Mouse (Mus musculus) ES-E14 (cell line): Measurements from ENCODE around the gene Gtf2a2. TPM values are rescaled to one million over a fixed set of nuclear protein-coding genes. Genes with fewer than 3 reads are reported as not detected.

Experiments
- DNase-seq: peaks from one replicate; pipeline ENCODE4 v3.0.0-alpha.2; 2013; ENCODE audit warnings: low read depth, low spot score
- H3K27ac ChIP-seq: 2 replicates; pipeline ENCODE4 v1.5.1; 2012; ENCODE audit warnings: low read depth, mild to moderate bottlenecking, low read length, moderate library complexity, mixed read lengths; ENCODE audit not compliant: poor library complexity, insufficient read depth, severe bottlenecking
- H3K36me3 ChIP-seq: 2 replicates; pipeline ENCODE4 v1.6.1; 2012; ENCODE audit warnings: mild to moderate bottlenecking, low read length, moderate library complexity, mixed read lengths; ENCODE audit not compliant: control insufficient read depth, poor library complexity, insufficient read depth, severe bottlenecking
- H3K4me1 ChIP-seq, 2 experiments: fragments of 150-350 bp in 1 of 2; sonication (generic) in 1 of 2; 2 replicates each; pipeline ENCODE4 v1.6.1; 2012; ENCODE audit warnings: low read length in 2 of 2, mild to moderate bottlenecking in 1 of 2, mixed read lengths in 1 of 2; ENCODE audit not compliant: control insufficient read depth in 2 of 2, insufficient read depth in 2 of 2, poor library complexity in 1 of 2
- H3K4me3 ChIP-seq, 2 experiments: fragments of 150-350 bp in 1 of 2; sonication (generic) in 1 of 2; 2 replicates each; pipeline ENCODE4 v1.5.1; 2012; ENCODE audit warnings: low read length in 2 of 2, low read depth in 1 of 2, mild to moderate bottlenecking in 1 of 2, mixed read lengths in 1 of 2; ENCODE audit not compliant: insufficient read depth in 1 of 2, poor library complexity in 1 of 2, severe bottlenecking in 1 of 2
- H3K9ac ChIP-seq: 2 replicates; pipeline ENCODE4 v1.6.1; 2012; ENCODE audit warnings: low read depth, mild to moderate bottlenecking, low read length, mixed read lengths; ENCODE audit not compliant: poor library complexity, insufficient read depth, severe bottlenecking
- H3K9me3 ChIP-seq: fragments of 150-350 bp; sonication (generic); 2 replicates; pipeline ENCODE4 v1.6.1; 2012; ENCODE audit warnings: low read depth, mild to moderate bottlenecking, low read length; ENCODE audit not compliant: control insufficient read depth, insufficient read depth
- CHD2 ChIP-seq: IDR thresholded peaks from 2 replicates; pipeline ENCODE4 v1.6.1; 2014; ENCODE audit warnings: mild to moderate bottlenecking, low read depth, low read length, inconsistent platforms
- HCFC1 ChIP-seq: IDR thresholded peaks from 2 replicates; pipeline ENCODE4 v1.6.1; 2012; ENCODE audit warnings: low read length, inconsistent platforms, borderline replicate concordance; ENCODE audit not compliant: insufficient read depth
- MAFK ChIP-seq: IDR thresholded peaks from 2 replicates; pipeline ENCODE4 v1.6.1; 2014; ENCODE audit warnings: mild to moderate bottlenecking, low read depth, low read length, inconsistent platforms; ENCODE audit not compliant: insufficient read depth
- ZC3H11A ChIP-seq: IDR thresholded peaks from 2 replicates; pipeline ENCODE4 v1.6.1; 2012; ENCODE audit warnings: low read depth, mild to moderate bottlenecking, inconsistent platforms, low read length, borderline replicate concordance
- ZNF384 ChIP-seq: IDR thresholded peaks from 2 replicates; pipeline ENCODE4 v1.6.1; 2012; ENCODE audit warnings: low read depth, low read length, inconsistent platforms
- in situ Hi-C, 2 experiments: fragments of 600-800 bp; cut with MboI; formaldehyde crosslinking; loops; one replicate each; pipeline ENCODE4 v1.15.1; 2025; ENCODE audit warnings: low sequenced_read_pairs in 2 of 2, inconsistent platforms in 1 of 2; ENCODE audit not compliant: unreplicated experiment in 2 of 2
- total RNA-seq: library from RNA; depleted of rRNA; stranded (reverse); fragments of 300-350 nt; gene quantifications from 2 replicates; pipeline ENCODE4 v1.2.3, GENCODE M21; 2012

The Gtf2a2 gene
- total RNA-seq, 1 experiment = 70.9 TPM

DNA sequence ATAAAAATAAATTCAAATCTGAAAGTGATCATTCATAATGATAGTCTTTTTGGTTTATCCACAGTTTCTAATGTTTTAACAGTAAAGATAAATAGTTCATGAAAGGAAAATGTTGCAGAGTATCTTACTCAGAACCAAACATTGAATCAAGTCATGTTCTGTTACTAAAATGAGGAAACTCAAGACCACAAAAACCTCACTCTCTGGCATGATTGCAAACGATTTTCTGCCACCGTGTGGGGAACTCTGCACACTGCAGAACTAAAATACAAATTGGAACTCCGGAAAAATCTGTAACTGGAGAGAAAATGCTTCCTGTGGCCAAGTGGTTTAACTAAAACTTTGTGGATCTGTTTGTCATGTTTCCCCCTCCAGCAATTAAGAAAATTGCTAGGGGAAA, 24.8 kb upstream of the Gtf2a2 start:
- H3K4me1 ChIP-seq = peaks cover 2 to 4% of the 10 kb centered on the region in 2 experiments; a peak in 2 of 4 replicates
- no peaks in the 10 kb centered on the region for H3K36me3 ChIP-seq
- no peak overlapping the region for H3K27ac ChIP-seq
- no peak overlapping the region for H3K4me3 ChIP-seq
- in situ Hi-C loops = no loop called here
- no peaks in the 10 kb centered on the region for H3K9me3 ChIP-seq
- no peak overlapping the region for H3K9ac ChIP-seq
- no peak for TF ChIP-seq CHD2
- 0 out of 2 replicates have a peak, but pooled peaks have one; percentile 13 for TF ChIP-seq ZC3H11A
- DNase-seq = peak; percentile 31

DNA sequence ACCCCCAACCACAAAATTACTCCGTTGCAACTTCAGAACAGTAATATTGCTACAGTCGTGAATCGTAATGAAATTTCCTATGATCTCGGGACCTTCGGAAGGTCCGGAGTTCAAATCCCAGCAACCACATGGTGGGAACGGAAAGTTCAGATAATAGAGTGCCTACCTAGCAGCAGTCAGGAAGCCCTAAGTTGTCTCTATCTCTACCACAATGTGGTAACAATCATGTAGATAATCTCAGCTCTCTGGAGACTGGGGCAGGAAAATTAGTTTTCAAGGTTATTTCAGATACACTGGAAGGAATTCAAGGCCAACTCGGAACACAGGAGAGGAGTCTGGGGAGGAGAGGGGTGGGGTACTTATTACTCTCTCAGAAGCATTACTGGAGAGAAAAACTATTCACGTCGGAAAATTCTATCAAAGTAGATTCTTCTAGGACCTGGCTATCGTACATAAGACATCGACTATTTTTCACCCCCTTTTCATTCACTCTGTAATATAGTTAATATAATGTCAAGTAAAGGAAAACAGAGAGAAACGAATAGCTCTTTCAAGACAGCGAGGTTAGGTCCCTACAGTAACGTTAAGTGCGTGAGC, 23.5 kb upstream of the Gtf2a2 start:
- no peak overlapping the region; the same call in 1 of the 2 replicates for H3K27ac ChIP-seq
- in situ Hi-C loops = no loop called here
- TF ChIP-seq MAFK (no peak), ZC3H11A (no peak), HCFC1 (no peak)
- peaks cover 2 to 4% of the 10 kb centered on the region in 2 experiments; a peak in 2 of 4 replicates for H3K4me1 ChIP-seq
- no peaks in the 10 kb centered on the region for H3K36me3 ChIP-seq
- no peaks in the 10 kb centered on the region for H3K9me3 ChIP-seq
- peak overlapping the region; percentile 83 to 99 for H3K4me3 ChIP-seq
- no peak for DNase-seq
- H3K9ac ChIP-seq = peak overlapping the region; percentile 15; the same call in 1 of the 2 replicates

DNA sequence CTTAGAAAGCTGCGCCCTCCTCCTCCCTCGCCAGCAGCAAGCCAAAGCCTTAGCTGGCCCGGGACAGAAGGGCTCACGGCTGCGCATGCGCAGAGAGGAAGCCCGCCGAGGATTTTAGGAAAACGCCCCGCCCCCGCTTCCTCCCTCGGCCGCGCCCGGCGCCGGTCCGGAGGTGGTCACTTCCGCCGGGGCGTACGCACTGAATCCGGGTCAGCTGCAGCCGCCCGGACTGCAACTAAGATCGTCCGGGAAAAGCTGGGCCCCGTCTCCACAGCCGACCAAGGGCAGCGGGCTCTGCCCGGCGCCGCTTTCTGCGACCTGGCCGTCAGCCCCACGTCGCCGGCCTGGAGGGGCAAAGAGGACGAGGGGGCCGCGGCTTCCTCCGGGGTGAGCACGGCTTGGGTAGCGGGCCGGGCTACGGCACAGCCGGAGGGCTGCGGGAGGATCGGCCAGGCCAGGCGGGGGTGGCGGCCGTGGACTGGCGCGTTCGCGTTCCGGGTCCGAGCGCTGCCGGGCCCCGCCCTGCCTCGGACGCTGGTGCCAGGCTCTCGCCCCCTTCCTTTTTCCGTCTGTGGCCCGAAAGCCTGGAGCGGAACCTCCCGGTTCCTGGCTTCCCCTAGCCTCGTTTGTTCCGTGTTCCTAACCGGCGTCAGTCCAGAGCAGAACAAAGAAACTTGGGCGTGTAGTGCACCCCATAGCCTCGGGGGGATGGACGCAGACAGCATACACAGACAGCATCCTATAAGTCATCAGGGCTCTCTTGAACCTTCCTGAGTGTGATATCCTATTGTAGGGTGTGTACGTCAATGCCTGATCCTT, 22.8 kb upstream of the Gtf2a2 start, which contains the start of gene Bnip2:
Gene Bnip2, plus strand, starts transcription at position 164 of the 819 bp plus-strand sequence.
- H3K4me1 ChIP-seq = peaks cover 2 to 4% of the 10 kb centered on the region in 2 experiments; a peak in 2 of 4 replicates
- TF ChIP-seq HCFC1 = peak; percentile 49; the same call in 1 of the 2 replicates
- TF ChIP-seq ZC3H11A = no peak
- in situ Hi-C loops = no loop called here
- DNase-seq = peak; percentile 88
- peak within 1 kb of the TSS; percentile 98 for H3K9ac ChIP-seq
- H3K36me3 ChIP-seq = no peaks in the 10 kb centered on the region
- H3K27ac ChIP-seq = peak within 1 kb of the TSS; percentile 61
- no peaks in the 10 kb centered on the region for H3K9me3 ChIP-seq
- peak within 1 kb of the TSS; percentile 83 to 99 for H3K4me3 ChIP-seq

DNA sequence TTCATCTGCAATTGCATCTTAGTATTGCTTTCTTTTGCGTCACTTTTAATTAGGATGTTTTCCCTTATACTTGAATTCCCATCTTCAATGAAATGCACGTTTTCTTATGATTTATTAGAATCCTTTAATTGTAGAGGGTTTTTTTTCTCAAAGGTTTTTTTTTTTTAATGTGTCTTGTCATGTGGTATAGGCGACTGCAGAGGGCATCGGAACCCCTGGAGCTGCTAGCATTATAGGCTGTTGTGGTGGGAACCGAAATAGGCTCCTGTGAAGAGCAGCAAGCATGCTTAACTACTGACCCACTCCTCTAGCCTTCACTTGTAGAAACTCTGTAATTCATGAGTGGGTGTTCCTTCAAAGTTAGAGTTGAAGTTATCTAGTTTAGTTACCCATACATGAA, 22.0 kb upstream of the Gtf2a2 start:
- H3K9me3 ChIP-seq = no peaks in the 10 kb centered on the region
- no peak overlapping the region for H3K9ac ChIP-seq
- peaks cover 2 to 4% of the 10 kb centered on the region in 2 experiments; a peak in 2 of 4 replicates for H3K4me1 ChIP-seq
- TF ChIP-seq HCFC1 (no peak), ZC3H11A (no peak), CHD2 (no peak), MAFK (no peak), ZNF384 (peak; percentile 25; the same call in 1 of the 2 replicates)
- H3K36me3 ChIP-seq = 0 out of 2 replicates have a peak, but pooled peaks cover 3% of the 10 kb centered on the region
- in situ Hi-C loops = no loop called here
- DNase-seq = no peak
- H3K27ac ChIP-seq = no peak overlapping the region
- peak overlapping the region in 1 of 2 experiments; percentile 83; a peak in 2 of 4 replicates for H3K4me3 ChIP-seq
